Mouse (Mus musculus) c-Kit-positive CD71-positive TER-119-positive erythroid progenitor cells, embryonic 14.5 days (primary cell): ENCODE data around the gene Plekhf1.

ENCODE experiments used
- DNase-seq: peaks from one replicate; pipeline ENCODE4 v3.0.0-alpha.2; 2013; ENCODE audit warnings: low spot score

The Plekhf1 gene

DNA sequence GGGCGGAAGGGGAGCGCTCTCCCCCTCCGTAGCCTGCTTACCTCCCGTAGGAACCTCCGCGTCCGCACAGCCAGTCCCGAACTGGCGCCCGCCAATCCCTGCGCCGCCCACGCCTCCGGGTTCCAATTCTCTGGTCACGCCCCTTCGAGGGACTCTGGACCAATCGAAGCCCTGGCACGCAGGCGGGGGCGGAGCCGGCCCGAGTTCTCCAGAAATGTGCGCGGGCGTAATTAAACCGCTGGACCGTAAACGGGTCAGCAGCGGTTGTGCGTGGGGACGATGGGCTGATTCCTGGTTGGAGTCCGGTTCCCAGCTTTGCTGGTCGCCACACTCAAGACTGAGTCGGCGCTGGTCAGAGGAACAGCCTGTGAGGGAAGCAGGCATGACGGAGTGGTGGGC is at the start of gene Plekhf1:
Gene Plekhf1 (minus strand): TSS at position 117 of the 399 bp plus-strand sequence.
- peak; percentile 80 for DNase-seq

DNA sequence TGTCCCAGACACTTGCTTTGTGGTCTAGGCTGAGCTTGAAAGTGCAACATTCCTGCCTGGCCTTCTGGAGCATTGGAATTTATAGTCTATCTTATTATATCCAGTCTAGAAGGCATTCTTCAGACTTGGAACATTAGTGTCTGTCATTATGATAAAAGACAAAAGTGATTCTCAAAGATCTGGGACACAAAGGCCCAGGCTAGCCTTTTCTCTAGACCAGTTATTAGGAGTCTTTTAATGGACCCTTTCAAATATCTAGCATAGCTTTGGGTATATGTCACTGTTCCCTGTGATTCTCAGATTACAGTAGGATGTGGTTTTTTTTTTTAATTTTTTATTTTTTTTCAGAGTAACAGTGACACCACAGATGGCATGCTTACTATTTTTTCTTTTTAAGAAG is 44.7 kb upstream of the Plekhf1 start:
- no peak for DNase-seq

DNA sequence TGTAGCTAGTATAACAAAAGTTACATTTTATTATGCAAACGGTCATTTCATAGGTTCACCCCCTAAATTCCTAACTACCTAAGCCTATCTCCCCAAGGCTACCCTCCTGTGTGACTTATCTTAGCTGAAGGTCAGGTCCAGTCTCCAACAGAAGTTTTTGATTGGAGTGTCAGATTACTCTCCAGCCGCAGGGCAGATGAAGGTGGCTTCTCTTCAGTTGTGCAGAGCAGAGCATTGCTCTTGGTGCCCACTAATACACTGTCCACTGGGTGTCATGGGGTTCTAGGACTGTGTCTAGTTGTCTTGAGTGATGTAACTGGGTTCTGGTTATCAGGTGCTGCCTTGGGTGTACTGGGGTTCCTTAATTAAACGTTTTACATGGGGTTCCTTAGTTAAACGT is 44.0 kb upstream of the Plekhf1 start:
- peak; percentile 26 for DNase-seq

DNA sequence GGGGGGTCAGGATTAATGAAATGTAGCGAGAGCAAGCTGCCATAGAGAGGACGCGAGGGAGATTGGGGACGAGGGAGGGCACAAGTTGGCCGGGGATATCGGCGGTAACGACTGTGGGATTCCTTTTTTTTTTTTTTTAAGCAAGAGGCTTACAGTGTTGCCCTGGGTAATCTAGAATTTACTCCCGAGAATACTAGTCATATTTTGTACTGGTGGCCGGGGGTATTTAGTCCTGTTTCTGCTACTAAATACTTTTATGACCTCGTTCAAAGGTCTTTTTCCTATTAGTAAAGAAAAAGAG is 43.6 kb upstream of the Plekhf1 start:
- no peak for DNase-seq

DNA sequence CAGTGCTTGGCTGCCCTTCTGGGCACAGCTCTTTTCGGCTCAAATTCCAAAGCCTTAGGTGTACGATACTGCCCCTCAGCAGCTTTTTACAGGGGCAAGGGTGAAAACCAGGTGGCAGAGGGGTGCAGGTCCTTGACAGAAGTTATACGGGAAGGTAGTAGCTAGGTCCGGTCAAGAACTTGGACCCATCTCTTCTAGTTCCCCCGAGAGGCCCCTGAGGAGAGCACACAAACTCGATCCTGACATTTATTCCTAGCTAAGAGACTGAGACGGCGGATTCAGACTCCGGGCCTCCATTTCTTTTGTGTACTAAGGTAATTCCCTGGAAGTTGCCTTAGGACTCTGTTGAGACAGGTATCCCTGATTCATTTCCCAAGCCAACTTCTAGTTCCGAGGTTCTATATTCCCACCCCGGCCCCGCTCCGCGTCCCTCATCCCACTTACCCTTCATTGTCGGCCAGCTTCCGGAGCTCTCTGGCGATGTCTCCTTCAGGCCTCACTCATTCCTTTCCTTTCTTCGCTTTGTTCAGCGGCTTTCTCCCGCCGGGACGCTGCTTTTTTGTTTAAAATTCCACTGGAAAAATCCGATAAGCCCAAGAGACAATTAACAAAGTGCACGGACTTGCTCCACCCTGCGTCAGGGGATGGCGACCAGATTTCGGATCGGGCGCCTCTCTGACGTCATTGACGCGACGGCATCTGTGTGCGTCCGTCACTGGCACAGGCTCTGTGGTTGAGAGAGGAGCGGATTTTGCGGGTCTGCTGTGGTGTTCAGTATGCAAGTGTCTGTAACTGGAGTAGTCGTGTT is 43.1 kb upstream of the Plekhf1 start, which contains the start of gene Pop4:
Gene Pop4 (minus strand): TSS at position 721 of the 808 bp plus-strand sequence.
- DNase-seq = peak; percentile 88

DNA sequence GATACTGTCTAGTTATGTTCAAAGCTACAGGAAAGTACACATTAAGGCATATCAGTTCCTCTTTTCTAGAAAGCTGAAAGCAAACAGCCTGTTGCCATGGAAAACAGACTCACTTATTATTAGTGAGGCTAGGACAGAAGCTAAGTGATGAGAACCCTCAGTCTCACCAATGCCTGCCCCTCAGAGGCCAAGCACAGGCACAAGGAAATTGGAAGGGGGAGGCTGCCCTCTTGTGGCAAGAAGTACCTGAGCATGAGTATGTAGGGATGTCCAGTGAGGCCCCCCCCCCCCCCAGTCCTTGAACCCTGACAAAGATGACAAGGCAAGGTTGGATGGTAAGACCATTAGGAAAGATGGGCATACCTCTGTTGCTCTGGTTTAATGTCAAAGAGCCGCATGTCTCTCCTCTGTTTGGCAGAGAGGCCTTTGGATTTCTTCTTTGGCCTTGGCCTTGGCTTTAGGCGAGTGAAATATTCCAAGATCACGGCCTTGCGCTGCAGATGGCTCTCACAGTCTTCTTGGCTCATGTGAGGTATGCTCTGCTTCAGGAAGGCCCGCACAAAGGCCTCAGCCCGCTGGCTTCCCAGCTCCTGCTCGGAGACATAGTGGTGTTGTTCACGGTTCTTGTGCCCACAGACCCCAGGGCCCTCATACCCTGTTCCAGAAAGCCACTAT is 39.3 kb upstream of the Plekhf1 start:
- DNase-seq = no peak

DNA sequence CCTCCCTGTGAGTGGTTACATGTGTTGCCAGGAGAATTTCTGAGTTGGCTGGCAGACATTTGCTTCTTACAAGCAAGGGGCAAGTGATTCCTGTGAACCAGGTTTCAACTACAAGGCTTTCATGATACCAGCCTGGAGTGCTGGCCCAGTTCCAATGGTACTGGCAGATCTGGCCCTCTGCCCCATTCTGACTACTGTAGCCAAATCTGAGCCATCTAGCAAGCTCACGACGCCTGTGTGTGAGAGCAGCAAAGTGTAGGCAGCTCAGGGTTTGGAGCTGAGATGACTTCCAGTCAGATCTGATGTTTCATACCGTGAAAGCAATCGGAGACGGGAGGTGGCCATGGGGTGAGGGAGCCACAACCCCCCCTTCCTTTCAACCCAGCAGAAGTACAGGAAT is 34.6 kb upstream of the Plekhf1 start:
- DNase-seq = no peak

DNA sequence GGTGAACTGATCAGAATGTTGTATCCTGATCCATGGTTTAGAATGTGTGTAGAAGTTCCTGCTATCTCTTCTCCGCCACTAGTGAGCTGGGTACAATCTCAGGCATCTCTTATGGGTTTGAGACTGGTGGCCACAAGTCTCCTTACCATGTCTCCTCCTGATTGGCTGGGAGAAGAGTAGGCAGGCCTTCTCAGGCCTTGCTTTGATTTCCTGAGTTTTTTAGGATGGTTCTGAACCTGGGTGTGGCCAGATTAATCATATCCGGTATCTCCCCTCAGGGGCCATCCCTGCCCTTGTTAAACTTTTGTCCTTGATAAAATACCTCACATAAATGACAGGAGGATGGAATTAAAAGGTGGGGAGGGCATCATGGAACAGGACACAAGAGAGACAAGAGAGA is 31.8 kb upstream of the Plekhf1 start:
- no peak for DNase-seq

DNA sequence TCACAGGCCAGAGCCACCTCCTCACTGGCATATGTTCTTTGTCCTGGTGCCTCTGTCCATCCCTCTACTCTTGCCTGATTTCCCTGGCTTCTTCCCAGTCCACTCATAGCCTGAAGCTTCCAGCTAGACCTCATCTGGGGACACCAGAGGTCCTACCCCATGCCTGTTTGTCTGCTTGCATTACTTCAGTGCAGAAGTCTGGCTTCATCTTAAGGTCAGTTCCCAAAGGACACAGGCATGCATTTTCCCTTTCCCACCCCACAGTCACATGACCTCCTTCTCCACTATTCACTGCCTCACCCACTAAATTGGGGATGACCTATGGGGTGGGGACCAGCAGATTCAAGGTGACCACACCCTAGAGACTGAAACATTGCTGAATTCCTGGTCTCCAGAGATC is 25.6 kb upstream of the Plekhf1 start:
- DNase-seq = no peak

DNA sequence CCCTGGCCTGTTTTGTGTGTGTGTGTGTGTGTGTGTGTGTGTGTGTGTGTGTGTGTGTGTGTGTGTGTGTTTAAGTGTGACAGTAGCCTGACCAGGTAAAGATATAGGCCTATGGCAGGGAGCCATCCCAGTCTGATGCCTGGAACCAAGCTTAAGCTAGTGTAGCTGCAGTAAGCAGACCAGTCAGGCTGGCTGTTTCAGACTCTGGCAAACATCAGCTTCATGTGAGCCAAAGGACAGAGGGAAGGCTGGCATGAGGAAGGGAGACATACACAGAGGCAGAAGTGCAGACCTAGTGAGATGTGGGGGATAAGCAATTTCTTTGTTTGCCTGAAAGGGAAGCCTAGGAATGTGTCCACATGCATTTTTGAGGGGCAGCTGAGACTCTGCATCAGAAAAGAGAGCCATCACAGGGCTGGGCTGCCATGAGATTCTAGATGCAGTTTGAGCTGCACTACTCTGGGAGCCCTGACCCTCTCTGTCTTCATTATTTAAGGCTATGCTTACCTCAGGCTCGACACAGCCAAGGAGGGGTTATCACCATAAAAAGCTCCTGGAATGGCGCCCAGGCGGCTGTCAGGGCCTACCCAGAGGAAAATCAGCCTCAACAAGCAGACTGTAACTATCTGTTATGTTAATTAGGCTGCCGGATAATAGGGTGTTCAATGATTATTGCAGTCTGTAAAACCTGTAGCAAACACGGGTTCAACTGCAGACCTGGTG is 23.8 kb upstream of the Plekhf1 start:
- no peak for DNase-seq

DNA sequence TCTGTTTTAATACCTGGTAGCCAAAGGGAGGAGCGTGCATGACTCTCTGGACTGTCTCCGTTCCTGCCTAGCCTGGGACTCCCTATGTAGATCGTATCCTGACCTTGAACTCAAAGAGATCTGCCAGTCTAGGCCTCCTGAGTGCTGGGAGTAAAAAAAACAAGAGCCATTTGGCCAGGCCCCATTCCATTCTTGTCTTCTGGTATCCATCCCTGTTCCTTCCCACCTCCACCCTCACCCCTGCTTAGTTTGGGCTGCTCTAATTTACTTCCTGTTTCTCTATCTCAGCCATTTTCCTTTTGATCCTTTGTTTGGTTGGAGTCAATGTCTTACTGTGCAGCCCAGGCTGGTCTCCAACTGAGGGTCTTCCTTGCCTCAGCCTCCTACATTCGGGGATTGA is 14.6 kb upstream of the Plekhf1 start:
- no peak for DNase-seq

DNA sequence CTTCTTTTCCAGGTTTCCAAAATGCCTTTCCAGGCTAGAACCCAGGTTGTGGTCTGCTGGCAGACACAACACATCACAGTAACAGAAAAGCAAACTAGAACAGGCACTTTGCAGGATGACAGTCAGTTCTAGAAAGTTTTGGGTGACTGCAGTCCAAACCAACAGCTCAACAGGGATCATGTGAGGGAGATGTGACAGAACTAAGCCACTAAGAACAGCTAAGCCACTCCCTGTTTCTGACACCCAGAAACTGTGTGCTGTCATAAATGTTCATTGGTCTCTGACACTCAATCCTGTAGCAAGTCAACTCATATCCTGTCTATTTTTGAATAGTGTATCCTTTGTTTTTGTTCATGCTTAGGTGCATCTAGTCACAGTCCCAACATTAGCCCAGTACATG is 9.3 kb upstream of the Plekhf1 start:
- no peak for DNase-seq

DNA sequence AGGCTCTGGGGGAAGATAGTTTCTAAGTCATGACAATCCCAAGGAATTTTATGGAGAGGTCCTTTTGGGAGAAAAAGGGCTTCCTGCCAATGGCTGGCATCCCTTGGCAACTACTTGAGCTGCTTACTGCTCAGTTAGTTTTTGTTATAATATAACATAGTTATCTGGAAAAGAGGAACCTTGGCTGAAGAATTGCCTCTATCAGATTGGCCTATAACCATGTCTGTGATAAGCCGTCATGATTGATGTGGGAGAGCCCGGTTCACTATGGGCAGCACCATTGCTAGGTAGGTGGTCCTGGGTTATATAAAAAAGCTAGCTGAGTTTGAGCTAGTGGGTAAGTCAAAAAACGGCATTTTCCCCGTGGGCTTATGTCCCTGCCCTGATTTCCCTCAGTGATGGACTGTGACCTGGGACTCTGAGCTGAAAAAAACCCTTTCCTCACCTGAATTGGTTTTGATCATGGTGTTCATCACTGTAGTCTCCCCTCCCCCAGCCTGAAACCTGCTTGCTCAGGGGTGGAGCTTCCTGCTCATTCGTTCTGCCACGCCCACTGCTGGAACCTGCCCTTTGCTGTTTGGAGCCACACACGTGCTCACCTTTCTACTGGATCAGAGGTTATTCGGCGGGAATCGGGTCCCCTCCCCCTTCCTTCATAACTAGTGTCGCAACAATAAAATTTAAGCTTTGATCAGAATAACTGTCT is 8.7 kb upstream of the Plekhf1 start:
- no peak for DNase-seq

DNA sequence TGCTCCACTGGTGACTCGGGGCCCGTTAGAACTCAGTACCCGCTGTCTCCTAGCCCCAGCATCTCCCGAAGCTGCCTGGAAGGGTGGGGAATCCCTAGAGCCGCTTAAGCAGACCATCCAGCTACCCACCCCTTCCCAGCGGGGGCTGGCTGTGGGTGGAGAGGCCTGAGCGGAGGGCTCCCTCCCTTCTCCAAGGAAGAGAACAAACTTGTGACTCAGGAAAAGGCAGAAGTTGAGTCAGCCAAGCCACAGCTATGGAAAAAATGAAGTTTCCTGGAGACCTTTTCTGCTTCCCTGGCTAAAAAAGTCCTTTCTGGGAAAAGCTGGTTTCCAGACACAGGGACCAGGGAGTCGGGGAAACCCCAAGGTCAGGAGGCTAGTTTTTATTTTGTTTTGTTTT is 2.5 kb upstream of the Plekhf1 start:
- no peak for DNase-seq

DNA sequence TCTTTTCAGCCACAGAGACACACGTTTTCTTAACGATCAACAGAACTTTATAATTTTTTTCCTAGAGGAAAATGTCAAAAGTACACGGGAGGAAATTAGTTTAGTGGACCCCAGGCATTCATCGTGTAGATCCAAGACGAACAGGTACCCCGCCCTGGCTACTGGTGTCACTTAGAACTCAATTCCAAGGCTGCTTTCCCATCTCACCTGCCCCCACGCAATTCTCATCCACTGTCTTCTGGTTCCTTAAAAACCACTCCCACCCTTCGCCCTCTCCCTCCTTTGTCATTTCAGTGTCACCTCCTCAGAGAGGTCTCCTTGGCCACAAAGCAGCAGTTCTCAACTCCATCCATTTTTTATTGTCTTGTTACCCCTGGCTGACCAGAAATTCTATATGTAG is 513 bp upstream of the Plekhf1 start:
- DNase-seq = no peak

DNA sequence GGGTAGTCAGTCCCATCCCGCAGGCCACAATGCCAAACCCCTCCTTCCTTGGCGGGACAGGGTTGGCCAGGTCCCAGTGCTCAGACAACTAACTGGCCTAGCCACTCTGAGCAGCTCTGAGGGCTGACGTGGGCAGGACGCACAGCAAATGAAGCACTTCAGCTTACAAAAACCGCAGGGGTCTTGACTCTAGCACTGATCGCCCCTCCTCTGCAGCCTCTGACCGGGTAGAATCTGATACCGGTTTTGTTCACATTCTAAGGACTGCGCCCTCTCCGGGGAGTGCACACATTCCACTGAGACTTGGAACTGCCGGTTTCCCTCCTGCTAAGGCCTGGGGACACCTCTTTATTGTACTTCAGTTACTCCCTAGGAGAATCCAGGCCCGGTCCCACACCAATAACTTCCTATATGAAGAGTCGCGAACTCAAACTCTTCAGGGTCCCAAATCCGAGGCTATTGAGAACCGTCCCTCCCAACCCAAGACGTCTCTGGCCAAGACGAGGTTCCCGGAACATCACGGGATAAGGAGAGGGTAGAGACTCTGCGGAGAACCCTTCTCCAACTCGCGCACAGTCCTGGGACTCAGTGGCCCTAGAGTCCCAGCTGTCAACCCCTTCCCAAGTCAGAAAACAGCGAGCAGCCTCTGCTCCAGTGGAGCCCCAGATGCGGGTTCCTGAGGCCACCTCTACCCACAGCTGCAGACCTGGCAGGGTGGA is 476 bp downstream of the Plekhf1 start:
- DNase-seq = no peak

DNA sequence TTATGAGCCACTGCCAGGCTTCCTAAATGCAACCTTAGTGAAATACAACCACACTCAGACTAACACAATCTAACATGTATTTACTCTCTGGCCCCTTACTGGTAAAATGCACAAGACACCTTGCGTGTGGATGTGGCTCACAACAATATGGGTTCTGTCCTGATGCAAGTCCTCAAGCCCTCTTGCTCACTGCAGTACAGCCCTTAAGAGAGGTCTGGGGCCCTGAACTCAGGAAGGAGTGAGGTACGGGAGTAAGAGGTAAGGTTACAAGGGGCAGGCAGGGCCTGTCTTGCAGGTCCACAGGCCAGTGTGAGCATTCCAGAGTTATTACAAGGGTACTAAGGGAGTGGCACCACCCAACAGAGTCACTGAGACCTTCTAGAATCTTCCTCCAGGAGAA is 1.6 kb downstream of the Plekhf1 start:
- no peak for DNase-seq

DNA sequence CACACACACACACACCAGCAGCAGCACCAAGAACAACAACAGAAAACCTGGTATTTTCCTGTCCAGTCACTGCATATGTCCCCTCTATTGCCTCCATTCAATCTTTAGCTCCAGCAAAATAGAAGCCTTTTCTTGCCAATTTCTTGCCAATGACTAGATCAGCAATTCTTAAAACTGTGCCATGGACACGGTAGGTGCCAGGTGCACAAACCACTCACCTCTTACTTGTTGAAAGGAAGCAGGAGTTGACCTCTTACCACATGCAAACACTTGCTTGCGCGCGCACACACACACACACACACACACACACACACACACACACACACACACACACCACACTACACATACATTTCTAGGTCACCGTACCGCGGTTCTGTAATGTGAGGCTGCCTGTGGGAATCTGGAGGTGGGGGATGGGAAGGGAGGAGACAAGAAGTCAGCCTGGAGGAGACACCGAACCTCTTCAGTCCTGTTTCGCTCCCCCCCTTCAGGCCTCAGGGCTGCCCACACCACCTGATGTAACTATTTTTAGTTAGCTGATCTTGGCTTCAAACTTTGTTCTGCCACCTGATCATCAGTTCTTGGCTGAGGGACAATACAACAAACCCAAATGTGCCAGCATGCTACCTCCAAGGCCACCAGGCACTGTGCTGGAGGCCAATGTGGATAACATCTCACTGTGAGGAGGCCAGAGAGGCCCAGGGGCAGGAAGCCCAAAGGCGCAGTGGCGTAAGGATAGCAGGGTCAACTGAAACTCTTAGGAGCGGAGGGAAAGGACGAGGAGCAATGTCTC is 3.0 kb downstream of the Plekhf1 start:
- no peak for DNase-seq

DNA sequence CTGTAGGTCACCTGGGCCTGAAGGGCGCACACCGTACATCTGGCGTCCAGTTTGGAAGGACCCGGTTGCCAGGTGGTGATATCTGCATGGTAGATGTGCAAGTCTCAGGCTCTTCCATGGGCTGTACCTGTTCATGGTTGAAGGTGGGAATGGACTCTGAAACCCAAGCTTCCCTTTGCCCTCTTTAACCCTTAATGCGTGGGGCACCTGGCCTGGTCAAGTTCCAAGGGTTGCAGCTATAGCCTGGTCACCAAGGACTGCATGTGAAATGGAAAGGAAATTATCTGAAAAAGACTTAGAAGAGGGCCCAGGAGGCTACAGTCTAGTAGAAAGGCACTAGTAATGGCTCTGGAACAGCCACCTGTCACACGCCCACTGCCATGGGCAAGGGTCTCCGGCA is 7.0 kb downstream of the Plekhf1 start:
- no peak for DNase-seq

DNA sequence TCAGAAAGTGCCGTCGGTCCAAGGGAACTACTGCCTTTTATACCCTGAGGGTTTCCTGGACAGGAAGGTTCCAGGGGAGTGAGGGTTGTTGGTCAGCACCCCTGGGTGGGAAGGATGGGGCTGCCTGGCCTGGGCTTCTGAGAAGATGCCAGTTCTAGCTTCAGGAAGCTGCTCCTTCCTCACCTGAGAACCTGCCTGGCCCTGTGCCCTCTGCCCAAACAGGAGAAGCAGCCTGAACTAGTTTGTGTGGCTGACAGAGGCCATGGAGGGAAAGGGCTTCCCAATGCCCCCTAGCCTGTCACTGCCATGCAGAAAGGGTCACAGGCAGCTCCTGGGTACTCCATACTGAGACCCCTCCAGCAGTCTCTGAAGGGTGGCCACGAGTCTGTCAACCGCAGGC is 8.3 kb downstream of the Plekhf1 start:
- no peak for DNase-seq
